Mouse (Mus musculus) liver, embryonic 14.5 days (tissue): Measurements from ENCODE around the gene Map7.

Source experiments
- CTCF ChIP-seq: IDR thresholded peaks from 2 replicates; pipeline ENCODE4 v1.5.1; 2016; ENCODE audit warnings: antibody characterized with exemption, low read depth, control low read depth
- EP300 ChIP-seq: IDR thresholded peaks from 2 replicates; pipeline ENCODE4 v1.6.1; 2016; ENCODE audit warnings: antibody characterized with exemption, low read depth

GRCm38 (mm10) chr10:20148773-20149120, 476 bp downstream of the Map7 start:
- no peak for TF ChIP-seq EP300
- TF ChIP-seq CTCF: no peak
